Mouse (Mus musculus): ENCODE measurements around the gene Olfr114. TPM values are rescaled to one million over a fixed set of nuclear protein-coding genes. Genes with fewer than 3 reads are reported as not detected.

Olfr114 gene
- total RNA-seq (2014; fragmentation: Nextera tagmentation) = not detected in 2 replicates
- not detected in 2 replicates for total RNA-seq (2017)

- no peak for ATAC-seq (replicated peaks; ENCODE audit: poor library complexity, severe bottlenecking)
Measured at GRCm38 (mm10) chr17:37592643-37593042, at the start of gene Olfr114. Gene Olfr114 (minus strand): TSS chr17:37592743.

- ATAC-seq (replicated peaks; ENCODE audit: poor library complexity, severe bottlenecking) = no peak
Measured at GRCm38 (mm10) chr17:37627009-37627408, 34.5 kb upstream of the Olfr114 start, which contains the start of the genes Olfr115 and Olfr116. Gene Olfr115 (minus strand): TSS chr17:37627109. Gene Olfr116 (minus strand): TSS chr17:37627199.

- no peak for ATAC-seq (replicated peaks; ENCODE audit: poor library complexity, severe bottlenecking)
Measured at GRCm38 (mm10) chr17:37577563-37577962, 15.0 kb downstream of the Olfr114 start, which contains the start of gene Olfr113. Gene Olfr113 (minus strand): TSS chr17:37577663.

GRCm38 (mm10) chr17:37569351-37569750 is 23.2 kb downstream of the Olfr114 start, which contains the start of gene Olfr112:
Gene Olfr112 (minus strand): TSS chr17:37569451.
- ATAC-seq (replicated peaks; ENCODE audit: poor library complexity, severe bottlenecking) = no peak

- no peak for ATAC-seq (replicated peaks; ENCODE audit: poor library complexity, severe bottlenecking)
Measured at GRCm38 (mm10) chr17:37558913-37559615, 33.5 kb downstream of the Olfr114 start.

GRCm38 (mm10) chr17:37543800-37544435 is 48.6 kb downstream of the Olfr114 start:
- no peak for ATAC-seq (replicated peaks; ENCODE audit: poor library complexity, severe bottlenecking)

GRCm38 (mm10) chr17:37541454-37542119 is 51.0 kb downstream of the Olfr114 start:
- ATAC-seq (replicated peaks; ENCODE audit: poor library complexity, severe bottlenecking) = no peak

Other genes starting within 250 kb of the Olfr114 start
- gene Olfr104-ps, start 233.2 kb downstream of the Olfr114 start, total RNA-seq (2014; fragmentation: Nextera tagmentation) = not detected in 2 replicates
- not detected in 2 replicates for gene Olfr104-ps, start 233.2 kb downstream of the Olfr114 start, total RNA-seq (2017)
- not detected in 2 replicates for gene Olfr105-ps, start 213.7 kb downstream of the Olfr114 start, total RNA-seq (2014; fragmentation: Nextera tagmentation)
- not detected in 2 replicates for gene Olfr105-ps, start 213.7 kb downstream of the Olfr114 start, total RNA-seq (2017)
- gene Olfr106-ps, start 202.3 kb downstream of the Olfr114 start, total RNA-seq (2014; fragmentation: Nextera tagmentation) = not detected in 2 replicates
- not detected in 2 replicates for gene Olfr106-ps, start 202.3 kb downstream of the Olfr114 start, total RNA-seq (2017)
- gene Olfr107, start 193.5 kb downstream of the Olfr114 start, total RNA-seq (2014; fragmentation: Nextera tagmentation) = not detected in 2 replicates
- not detected in 2 replicates for gene Olfr107, start 193.5 kb downstream of the Olfr114 start, total RNA-seq (2017)
- not detected in 2 replicates for gene Olfr108, start 147.3 kb downstream of the Olfr114 start, total RNA-seq (2014; fragmentation: Nextera tagmentation)
- not detected in 2 replicates for gene Olfr108, start 147.3 kb downstream of the Olfr114 start, total RNA-seq (2017)
- gene Olfr109, start 133.8 kb downstream of the Olfr114 start, total RNA-seq (2014; fragmentation: Nextera tagmentation) = not detected in 2 replicates
- not detected in 2 replicates for gene Olfr109, start 133.8 kb downstream of the Olfr114 start, total RNA-seq (2017)
- not detected in 2 replicates for gene H2-M2, start 109.2 kb downstream of the Olfr114 start, total RNA-seq (2014; fragmentation: Nextera tagmentation)
- gene H2-M2, start 109.2 kb downstream of the Olfr114 start, total RNA-seq (2017) = not detected in 2 replicates
- gene Olfr110, start 100.3 kb downstream of the Olfr114 start, total RNA-seq (2014; fragmentation: Nextera tagmentation) = not detected in 2 replicates
- not detected in 2 replicates for gene Olfr110, start 100.3 kb downstream of the Olfr114 start, total RNA-seq (2017)
- gene Olfr111, start 84.7 kb downstream of the Olfr114 start, total RNA-seq (2014; fragmentation: Nextera tagmentation) = not detected in 2 replicates
- gene Olfr111, start 84.7 kb downstream of the Olfr114 start, total RNA-seq (2017) = not detected in 2 replicates
- gene Olfr112, start 23.3 kb downstream of the Olfr114 start, total RNA-seq (2014; fragmentation: Nextera tagmentation) = not detected in 2 replicates
- gene Olfr112, start 23.3 kb downstream of the Olfr114 start, total RNA-seq (2017) = not detected in 2 replicates
- gene Olfr113, start 15.1 kb downstream of the Olfr114 start, total RNA-seq (2014; fragmentation: Nextera tagmentation) = not detected in 2 replicates
- gene Olfr113, start 15.1 kb downstream of the Olfr114 start, total RNA-seq (2017) = not detected in 2 replicates
- not detected in 2 replicates for gene Olfr115, start 34.4 kb upstream of the Olfr114 start, total RNA-seq (2014; fragmentation: Nextera tagmentation)
- gene Olfr115, start 34.4 kb upstream of the Olfr114 start, total RNA-seq (2017) = not detected in 2 replicates
- gene Olfr116, start 34.5 kb upstream of the Olfr114 start, total RNA-seq (2014; fragmentation: Nextera tagmentation) = not detected in 2 replicates
- gene Olfr116, start 34.5 kb upstream of the Olfr114 start, total RNA-seq (2017) = not detected in 2 replicates
- not detected in 2 replicates for gene Olfr117, start 71.0 kb upstream of the Olfr114 start, total RNA-seq (2014; fragmentation: Nextera tagmentation)
- not detected in 2 replicates for gene Olfr117, start 71.0 kb upstream of the Olfr114 start, total RNA-seq (2017)
- not detected in 2 replicates for gene Olfr118, start 74.2 kb upstream of the Olfr114 start, total RNA-seq (2014; fragmentation: Nextera tagmentation)
- gene Olfr118, start 74.2 kb upstream of the Olfr114 start, total RNA-seq (2017) = not detected in 2 replicates
- gene Olfr119, start 103.8 kb upstream of the Olfr114 start, total RNA-seq (2014; fragmentation: Nextera tagmentation) = not detected in 2 replicates
- gene Olfr119, start 103.8 kb upstream of the Olfr114 start, total RNA-seq (2017) = not detected in 2 replicates
- not detected in 2 replicates for gene Olfr120, start 129.1 kb upstream of the Olfr114 start, total RNA-seq (2014; fragmentation: Nextera tagmentation)
- not detected in 2 replicates for gene Olfr120, start 129.1 kb upstream of the Olfr114 start, total RNA-seq (2017)
- gene Olfr121, start 156.1 kb upstream of the Olfr114 start, total RNA-seq (2014; fragmentation: Nextera tagmentation) = not detected in 2 replicates
- gene Olfr121, start 156.1 kb upstream of the Olfr114 start, total RNA-seq (2017) = not detected in 2 replicates
- gene Olfr122, start 175.9 kb upstream of the Olfr114 start, total RNA-seq (2014; fragmentation: Nextera tagmentation) = not detected in 2 replicates
- not detected in 2 replicates for gene Olfr122, start 175.9 kb upstream of the Olfr114 start, total RNA-seq (2017)
- gene Olfr123, start 200.8 kb upstream of the Olfr114 start, total RNA-seq (2014; fragmentation: Nextera tagmentation) = not detected in 2 replicates
- not detected in 2 replicates for gene Olfr123, start 200.8 kb upstream of the Olfr114 start, total RNA-seq (2017)
- not detected in 2 replicates for gene Olfr124, start 207.1 kb upstream of the Olfr114 start, total RNA-seq (2014; fragmentation: Nextera tagmentation)
- not detected in 2 replicates for gene Olfr124, start 207.1 kb upstream of the Olfr114 start, total RNA-seq (2017)
- not detected in 2 replicates for gene Olfr125, start 240.2 kb upstream of the Olfr114 start, total RNA-seq (2014; fragmentation: Nextera tagmentation)
- not detected in 2 replicates for gene Olfr125, start 240.2 kb upstream of the Olfr114 start, total RNA-seq (2017)

Measured in granulocyte monocyte progenitor cell, adult 5-6 weeks (primary cell).